Mouse (Mus musculus): ENCODE measurements around the gene Dtd1.

DNA sequence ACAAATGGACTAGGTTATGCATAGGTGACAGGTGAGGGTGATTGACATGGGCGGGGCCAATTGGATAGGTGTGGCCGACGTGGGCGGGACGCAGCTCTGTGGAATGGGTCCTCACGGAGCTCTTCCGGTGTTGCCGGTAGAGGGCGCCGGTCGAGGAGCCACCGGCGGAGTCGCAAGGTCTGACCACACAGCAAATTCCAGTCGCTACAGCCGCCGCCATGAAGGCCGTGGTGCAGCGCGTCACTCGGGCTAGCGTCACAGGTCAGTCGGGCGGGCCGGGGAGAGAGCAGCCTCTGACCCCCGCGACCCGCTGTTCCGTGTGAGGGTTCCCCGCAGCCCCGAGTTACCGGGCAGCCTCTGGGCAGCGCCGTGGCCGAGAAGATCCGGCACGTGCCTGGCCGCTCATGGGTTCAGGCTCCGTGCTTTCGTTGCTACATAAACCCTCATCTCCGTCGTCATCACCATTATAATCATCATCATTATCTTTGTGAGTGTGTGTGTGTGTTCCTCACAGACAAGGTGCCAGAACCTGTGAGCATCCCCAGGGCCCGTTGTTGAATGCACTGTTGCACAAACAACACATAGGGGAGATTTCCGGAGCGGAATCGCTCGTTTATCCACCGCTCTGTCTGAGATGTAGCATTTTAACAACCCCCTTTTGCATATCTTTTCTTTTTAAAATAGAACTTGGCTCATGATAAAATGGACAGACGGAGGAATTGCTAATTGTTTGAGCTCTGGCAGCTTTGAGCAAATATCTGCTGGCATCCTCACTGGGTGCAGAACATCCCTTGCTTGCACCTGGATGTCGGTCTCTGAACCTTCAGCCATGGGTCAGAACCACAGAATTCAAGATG is at the start of gene Dtd1:
- TF ChIP-seq POLR2AphosphoS2 (IDR thresholded peaks at IDR 0.05; ENCODE audit: insufficient read length, low read depth) (peak; percentile 64), CEBPB (IDR thresholded peaks at IDR 0.05; ENCODE audit: insufficient read depth, poor library complexity, severe bottlenecking) (no peak), POLR2A (IDR thresholded peaks at IDR 0.05; ENCODE audit: insufficient read length, low read depth) (peak; percentile 89), USF1 (IDR thresholded peaks at IDR 0.05; ENCODE audit: low read depth) (no peak)
